Mouse (Mus musculus) neural tube, embryonic 12.5 days (tissue): ENCODE results near the gene Esrrg. TPM values are rescaled to one million over a fixed set of nuclear protein-coding genes. Genes with fewer than 3 reads are reported as not detected.

Source experiments
- ATAC-seq: fragments of 200-750 bp; cut with Nextera tagmentation; 2 replicates; pipeline ENCODE4 v1.8.0; 2017; ENCODE audit warnings: low read depth, mild to moderate bottlenecking, moderate TSS enrichment, moderate library complexity; ENCODE audit not compliant: low FRiP score
- H3K27ac ChIP-seq: fragments of 300-500 bp; sonication (generic); 2 replicates; pipeline ENCODE4 v1.5.1; 2016
- H3K27me3 ChIP-seq: fragments of 300-500 bp; sonication (generic); replicated peaks from 2 replicates; pipeline ENCODE4 v1.6.1; 2016; ENCODE audit warnings: mild to moderate bottlenecking
- H3K36me3 ChIP-seq: fragments of 300-500 bp; sonication (generic); 2 replicates; pipeline ENCODE4 v1.6.1; 2016; ENCODE audit warnings: mild to moderate bottlenecking
- H3K4me1 ChIP-seq: fragments of 300-500 bp; sonication (generic); 2 replicates; pipeline ENCODE4 v1.6.1; 2016
- H3K4me2 ChIP-seq: fragments of 300-500 bp; sonication (generic); replicated peaks from 2 replicates; pipeline ENCODE4 v1.6.1; 2016; ENCODE audit warnings: mild to moderate bottlenecking
- H3K4me3 ChIP-seq: fragments of 300-500 bp; sonication (generic); 2 replicates; pipeline ENCODE4 v1.5.1; 2016
- H3K9ac ChIP-seq: fragments of 300-500 bp; sonication (generic); 2 replicates; pipeline ENCODE4 v1.6.1; 2016; ENCODE audit warnings: mild to moderate bottlenecking
- H3K9me3 ChIP-seq: fragments of 300-500 bp; sonication (generic); 2 replicates; pipeline ENCODE4 v1.6.1; 2016; ENCODE audit warnings: mild to moderate bottlenecking
- WGBS: fragments of 180-500 bp; shearing (Covaris S2); methylation state at CpG from one replicate; pipeline ENCODE4 v1.1.7; 2016; 5-methylcytosine and 5-hydroxymethylcytosine counted together
- polyA plus RNA-seq: library from polyadenylated mRNA; unstranded; fragments of >200 nt; fragmentation: Nextera tagmentation; extraction: Ambion mirVana; gene quantifications from 2 replicates; pipeline ENCODE4 v1.2.1, GENCODE M21; 2016

Gene Esrrg
- polyA plus RNA-seq, 1 experiment from 2014 or later, result 17.8 TPM

DNA sequence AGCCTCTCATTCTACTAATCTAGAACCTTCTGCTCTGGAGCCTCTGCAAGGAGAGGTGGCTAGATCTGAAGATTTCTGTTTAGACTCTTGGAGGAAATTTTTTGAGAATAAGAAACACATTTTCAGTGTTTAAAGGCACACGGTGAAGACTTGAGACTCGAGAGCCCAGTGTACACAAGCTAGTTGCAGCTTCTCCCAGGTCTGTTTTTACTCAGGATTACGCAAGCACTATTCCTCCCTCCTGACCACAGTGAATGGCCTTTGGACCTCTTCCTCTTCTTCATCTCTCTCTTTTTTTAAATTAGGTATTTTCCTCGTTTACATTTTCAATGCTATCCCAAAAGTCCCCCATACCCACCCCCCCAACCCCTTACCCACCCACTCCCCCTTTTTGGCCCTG, 122.6 kb downstream of the Esrrg start:
- WGBS, result 93% methylated on average over 4 of the region's 4 CpGs
- ATAC-seq, result no peak
- H3K4me2 ChIP-seq, result no peak overlapping the region

DNA sequence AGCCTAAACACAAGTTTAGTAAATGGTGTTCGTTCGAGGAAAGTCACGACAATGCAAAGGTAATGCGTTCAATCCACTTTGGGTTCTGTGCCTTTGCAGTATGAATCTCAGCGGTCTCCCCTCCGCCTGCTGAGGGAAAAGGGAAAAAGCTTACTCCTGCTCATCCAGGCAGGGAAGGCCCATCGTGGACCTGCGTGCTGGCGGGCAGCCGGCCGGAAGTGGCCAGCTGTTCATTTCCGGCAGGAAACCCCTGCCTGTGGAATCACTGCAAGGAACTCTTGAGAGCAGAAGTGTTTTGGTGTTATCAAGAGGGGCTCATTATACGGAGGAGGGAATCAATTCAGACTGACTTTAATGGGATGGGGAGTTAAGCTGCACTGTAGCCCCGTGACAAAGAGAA, 127.9 kb downstream of the Esrrg start:
- H3K9me3 ChIP-seq, result no peaks in the 10 kb centered on the region
- ATAC-seq, result no peak
- H3K27ac ChIP-seq, result no peak overlapping the region

More for the DNA sequence above, 122.6 kb downstream of the Esrrg start:
- H3K27me3 ChIP-seq, result no peaks in the 10 kb centered on the region
- no peaks in the 10 kb centered on the region for H3K9me3 ChIP-seq
- no peak overlapping the region for H3K4me3 ChIP-seq
- H3K27ac ChIP-seq, result no peak overlapping the region
- H3K4me1 ChIP-seq, result no peaks in the 10 kb centered on the region
- H3K36me3 ChIP-seq, result no peaks in the 10 kb centered on the region
- no peak overlapping the region for H3K9ac ChIP-seq

GRCm38 (mm10) chr1:187737296-187737695, 128.7 kb downstream of the Esrrg start:
- Histone ChIP-seq H3K4me1 (no peaks in the 10 kb centered on the region), H3K36me3 (no peaks in the 10 kb centered on the region), H3K9me3 (no peaks in the 10 kb centered on the region), H3K4me3 (no peak overlapping the region), H3K27me3 (no peaks in the 10 kb centered on the region), H3K9ac (no peak overlapping the region), H3K4me2 (no peak overlapping the region), H3K27ac (no peak overlapping the region)
- no peak for ATAC-seq
- WGBS, result 89% methylated on average over 7 of the region's 7 CpGs

More for the DNA sequence above, 127.9 kb downstream of the Esrrg start:
- Histone ChIP-seq H3K36me3 (no peaks in the 10 kb centered on the region), H3K9ac (no peak overlapping the region), H3K4me3 (no peak overlapping the region), H3K27me3 (no peaks in the 10 kb centered on the region), H3K4me1 (no peaks in the 10 kb centered on the region), H3K4me2 (no peak overlapping the region)
- 61% methylated on average over 14 of the region's 14 CpGs for WGBS

DNA sequence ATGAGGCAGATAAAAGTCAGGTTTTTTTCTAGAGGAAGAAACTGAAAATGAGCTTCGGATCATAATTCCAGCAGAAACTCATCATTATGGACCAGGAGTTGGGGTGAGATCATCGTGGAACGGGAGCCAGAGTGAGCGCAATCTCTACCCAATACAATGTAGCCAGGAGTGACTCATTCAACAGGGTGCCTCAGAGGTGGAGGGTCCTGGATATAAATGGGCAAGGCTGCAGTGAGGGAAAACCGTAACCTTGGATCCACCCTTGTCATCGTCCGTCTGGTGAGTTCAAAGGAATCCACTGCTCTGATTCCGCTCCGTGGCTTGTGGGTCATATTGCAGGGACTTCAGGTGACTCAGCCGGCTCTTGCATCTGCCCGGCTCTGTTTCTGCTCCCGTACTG, 131.9 kb downstream of the Esrrg start:
- H3K4me1 ChIP-seq, result no peaks in the 10 kb centered on the region
- H3K36me3 ChIP-seq, result no peaks in the 10 kb centered on the region
- H3K9me3 ChIP-seq, result no peaks in the 10 kb centered on the region
- no peak overlapping the region for H3K27ac ChIP-seq
- ATAC-seq, result no peak
- no peak overlapping the region for H3K4me3 ChIP-seq
- 91% methylated on average over 12 of the region's 12 CpGs for WGBS
- H3K27me3 ChIP-seq, result no peaks in the 10 kb centered on the region
- H3K4me2 ChIP-seq, result no peak overlapping the region
- no peak overlapping the region for H3K9ac ChIP-seq

DNA sequence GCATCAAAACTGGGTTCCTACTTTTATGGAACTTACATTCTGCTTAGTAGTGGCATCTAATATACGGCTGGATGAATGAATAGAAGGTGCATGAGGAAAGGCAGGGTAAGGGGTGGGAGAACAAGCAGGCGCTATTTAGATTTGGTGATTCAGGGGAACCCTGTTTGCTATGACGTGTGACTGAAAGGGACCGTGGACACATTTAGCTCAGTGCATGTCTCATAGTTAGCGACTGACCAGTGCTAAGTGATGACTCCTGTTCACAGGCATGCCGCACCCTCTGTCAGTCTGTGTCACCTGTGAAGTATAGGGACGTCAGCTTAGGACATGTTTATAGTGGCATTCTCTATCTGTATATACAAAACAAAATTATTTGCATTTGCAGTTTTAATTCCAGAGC, 132.7 kb downstream of the Esrrg start:
- Histone ChIP-seq H3K9me3 (no peaks in the 10 kb centered on the region), H3K27ac (no peak overlapping the region), H3K9ac (no peak overlapping the region), H3K36me3 (no peaks in the 10 kb centered on the region), H3K4me1 (no peaks in the 10 kb centered on the region), H3K4me3 (no peak overlapping the region), H3K4me2 (no peak overlapping the region), H3K27me3 (no peaks in the 10 kb centered on the region)
- WGBS, result 89% methylated on average over 7 of the region's 7 CpGs
- ATAC-seq, result no peak

DNA sequence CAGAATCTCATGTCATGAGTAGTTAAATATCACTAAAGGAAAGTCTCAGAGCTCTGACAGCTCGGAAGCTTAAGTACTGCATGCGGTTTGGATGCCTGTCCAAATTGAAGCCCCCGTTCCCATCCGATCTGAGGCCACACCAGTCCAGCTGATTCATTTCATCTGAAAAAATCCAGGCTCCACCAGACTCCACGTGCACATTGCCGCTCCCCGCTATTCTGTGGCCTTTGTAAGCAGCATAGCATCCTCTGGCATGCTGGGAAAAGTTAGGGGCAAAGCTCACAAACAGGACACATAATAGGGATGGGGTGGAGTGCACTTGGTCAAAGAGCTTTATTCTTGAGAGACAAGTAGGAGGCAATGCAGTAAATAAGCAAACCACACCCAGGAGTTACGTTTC, 133.5 kb downstream of the Esrrg start:
- no peak for ATAC-seq
- 79% methylated on average over 8 of the region's 8 CpGs for WGBS
- no peak overlapping the region for H3K4me2 ChIP-seq

DNA sequence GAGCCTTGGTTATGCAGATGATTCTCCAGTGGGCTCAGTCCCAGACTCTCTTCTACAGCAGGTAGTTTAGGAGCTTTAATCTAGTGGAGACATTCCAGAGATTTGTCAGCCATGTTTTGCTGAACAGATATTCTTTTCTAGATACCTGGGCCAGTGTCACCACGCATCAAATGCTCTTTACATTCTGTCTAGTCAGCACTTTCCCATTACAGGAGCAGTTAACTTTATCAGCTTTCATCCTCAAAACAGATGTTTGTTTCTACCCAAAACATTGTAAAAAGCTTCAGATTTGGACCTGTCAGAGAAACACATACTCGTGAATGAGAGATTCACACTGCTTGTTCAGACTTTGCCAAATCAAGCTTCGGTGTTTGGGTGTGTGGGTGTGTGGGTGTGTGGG, 140.7 kb downstream of the Esrrg start:
- WGBS, result 89% methylated on average over 3 of the region's 3 CpGs
- Histone ChIP-seq H3K4me3 (no peak overlapping the region), H3K27ac (no peak overlapping the region), H3K27me3 (no peaks in the 10 kb centered on the region), H3K4me2 (no peak overlapping the region), H3K9me3 (no peaks in the 10 kb centered on the region), H3K9ac (no peak overlapping the region), H3K36me3 (no peaks in the 10 kb centered on the region), H3K4me1 (no peaks in the 10 kb centered on the region)
- ATAC-seq, result no peak

More for the DNA sequence above, 133.5 kb downstream of the Esrrg start:
- H3K27me3 ChIP-seq, result no peaks in the 10 kb centered on the region
- no peaks in the 10 kb centered on the region for H3K36me3 ChIP-seq
- no peak overlapping the region for H3K9ac ChIP-seq
- H3K4me3 ChIP-seq, result no peak overlapping the region
- no peaks in the 10 kb centered on the region for H3K4me1 ChIP-seq
- no peak overlapping the region for H3K27ac ChIP-seq
- no peaks in the 10 kb centered on the region for H3K9me3 ChIP-seq

DNA sequence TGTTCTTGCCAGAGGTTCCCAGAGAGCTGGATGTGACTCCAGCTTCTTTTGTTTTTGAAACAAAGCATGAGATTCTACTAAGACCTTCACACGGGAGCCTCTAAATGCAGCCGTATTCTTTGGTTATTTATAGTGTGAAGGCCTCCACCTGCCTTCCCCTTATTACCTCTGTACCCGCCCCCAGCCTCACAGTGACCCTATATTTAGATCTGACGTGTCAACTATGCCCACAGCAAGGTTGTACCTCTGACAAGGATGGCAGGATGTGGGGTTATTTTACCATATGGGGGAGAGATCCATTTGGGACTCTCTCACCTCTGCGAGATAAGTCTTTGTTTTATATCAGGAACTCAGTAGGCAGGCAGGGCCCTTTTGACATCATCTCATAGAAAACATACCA, 141.3 kb downstream of the Esrrg start:
- no peak for ATAC-seq
- H3K36me3 ChIP-seq, result no peaks in the 10 kb centered on the region
- WGBS, result 47% methylated on average over 5 of the region's 5 CpGs
- H3K4me2 ChIP-seq, result no peak overlapping the region
- no peaks in the 10 kb centered on the region for H3K27me3 ChIP-seq
- no peak overlapping the region for H3K9ac ChIP-seq
- no peaks in the 10 kb centered on the region for H3K4me1 ChIP-seq
- H3K9me3 ChIP-seq, result no peaks in the 10 kb centered on the region
- no peak overlapping the region for H3K4me3 ChIP-seq
- H3K27ac ChIP-seq, result no peak overlapping the region

GRCm38 (mm10) chr1:187755528-187755927, 146.9 kb downstream of the Esrrg start:
- no peak for ATAC-seq
- H3K27ac ChIP-seq, result no peak overlapping the region
- H3K36me3 ChIP-seq, result no peaks in the 10 kb centered on the region
- H3K4me3 ChIP-seq, result no peak overlapping the region
- no peaks in the 10 kb centered on the region for H3K4me1 ChIP-seq
- H3K4me2 ChIP-seq, result no peak overlapping the region
- H3K9ac ChIP-seq, result no peak overlapping the region
- 82% methylated on average over 13 of the region's 13 CpGs for WGBS
- no peaks in the 10 kb centered on the region for H3K9me3 ChIP-seq
- no peaks in the 10 kb centered on the region for H3K27me3 ChIP-seq

DNA sequence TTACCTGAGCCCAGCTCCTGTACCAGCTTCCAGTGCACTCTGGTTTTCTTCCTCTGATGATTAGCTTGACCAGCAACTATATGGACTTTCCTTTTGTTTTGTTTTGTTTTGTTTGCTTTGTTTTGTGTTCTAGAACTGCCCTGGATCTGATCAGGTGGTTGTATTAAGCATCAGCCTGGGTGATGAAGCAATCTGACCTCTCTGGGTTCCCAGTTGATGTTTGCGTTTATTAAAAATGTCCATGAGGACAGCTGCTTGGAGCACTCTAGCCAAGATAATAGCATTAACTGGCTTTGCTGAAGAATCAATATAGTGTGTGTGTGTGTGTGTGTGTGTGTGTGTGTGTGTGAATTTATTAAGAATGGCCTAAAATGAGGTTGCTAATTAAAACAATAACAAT, 149.4 kb downstream of the Esrrg start:
- Histone ChIP-seq H3K4me1 (no peaks in the 10 kb centered on the region), H3K27ac (no peak overlapping the region), H3K4me2 (no peak overlapping the region), H3K9ac (no peak overlapping the region), H3K9me3 (no peaks in the 10 kb centered on the region), H3K4me3 (no peak overlapping the region), H3K27me3 (no peaks in the 10 kb centered on the region), H3K36me3 (no peaks in the 10 kb centered on the region)
- 85% methylated on average over 1 of the region's 1 CpGs for WGBS
- no peak for ATAC-seq

DNA sequence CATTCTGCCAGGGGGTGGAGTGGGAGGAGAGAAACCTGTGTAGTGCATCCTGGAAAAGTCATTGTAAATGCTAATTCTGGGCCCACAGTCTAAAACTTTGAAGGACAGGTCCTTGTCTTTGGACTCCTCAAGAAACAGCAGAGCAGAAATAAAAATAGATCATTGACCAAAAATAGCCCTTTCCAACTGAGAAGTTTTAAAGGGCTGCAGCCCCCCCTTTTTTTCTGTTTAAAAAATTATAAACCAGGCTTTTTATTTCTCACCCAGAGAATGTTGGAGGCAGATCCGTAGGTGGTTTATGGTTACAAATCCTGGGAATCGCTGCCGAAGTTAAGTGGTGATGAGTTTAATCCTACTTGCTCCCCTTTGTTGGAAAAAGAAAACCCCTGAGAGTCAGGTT, 150.0 kb downstream of the Esrrg start:
- H3K27ac ChIP-seq, result no peak overlapping the region

GRCm38 (mm10) chr1:187759536-187759935, 150.9 kb downstream of the Esrrg start:
- H3K27ac ChIP-seq, result no peak overlapping the region
- no peaks in the 10 kb centered on the region for H3K36me3 ChIP-seq
- H3K4me1 ChIP-seq, result 0 out of 2 replicates have a peak, but pooled peaks cover 3% of the 10 kb centered on the region
- ATAC-seq, result no peak
- no peak overlapping the region for H3K4me3 ChIP-seq
- no peaks in the 10 kb centered on the region for H3K27me3 ChIP-seq
- H3K4me2 ChIP-seq, result no peak overlapping the region
- WGBS, result 81% methylated on average over 3 of the region's 3 CpGs
- H3K9ac ChIP-seq, result no peak overlapping the region
- H3K9me3 ChIP-seq, result no peaks in the 10 kb centered on the region

More for the DNA sequence above, 150.0 kb downstream of the Esrrg start:
- ATAC-seq, result no peak
- H3K4me3 ChIP-seq, result no peak overlapping the region
- WGBS, result 72% methylated on average over 3 of the region's 3 CpGs
- no peaks in the 10 kb centered on the region for H3K27me3 ChIP-seq
- no peaks in the 10 kb centered on the region for H3K4me1 ChIP-seq
- no peak overlapping the region for H3K9ac ChIP-seq
- H3K9me3 ChIP-seq, result no peaks in the 10 kb centered on the region
- H3K4me2 ChIP-seq, result no peak overlapping the region
- no peaks in the 10 kb centered on the region for H3K36me3 ChIP-seq

GRCm38 (mm10) chr1:187762641-187763450, 154.3 kb downstream of the Esrrg start:
- 67% methylated on average over 5 of the region's 5 CpGs for WGBS
- no peaks in the 10 kb centered on the region for H3K9me3 ChIP-seq

More at GRCm38 (mm10) chr1:187762641-187763450, 154.3 kb downstream of the Esrrg start:
- Histone ChIP-seq H3K4me1 (0 out of 2 replicates have a peak, but pooled peaks cover 5% of the 10 kb centered on the region), H3K27me3 (no peaks in the 10 kb centered on the region), H3K36me3 (no peaks in the 10 kb centered on the region), H3K4me3 (no peak overlapping the region), H3K27ac (no peak overlapping the region), H3K9ac (no peak overlapping the region), H3K4me2 (no peak overlapping the region)
- no peak for ATAC-seq
